Mouse (Mus musculus): ENCODE measurements around the gene Gas2l2. TPM values are rescaled to one million over a fixed set of nuclear protein-coding genes. Genes with fewer than 3 reads are reported as not detected.

Gene Gas2l2
- under 1 TPM; 0.43 to 0.56 (median 0.48) TPM for total RNA-seq (2022)

- no peak for DNase-seq (ENCODE audit: low spot score in 2 of 2)
These were observed at the start of gene Gas2l2 for GRCm38 (mm10) chr11:83429355-83429754. Gene Gas2l2, minus strand, starts transcription at chr11:83429455.

GRCm38 (mm10) chr11:83473235-83474016, 44.2 kb upstream of the Gas2l2 start:
- no peak for DNase-seq (ENCODE audit: low spot score in 2 of 2)

GRCm38 (mm10) chr11:83472324-83473234, 43.3 kb upstream of the Gas2l2 start, which contains the start of gene Taf15:
Gene Taf15, plus strand, starts transcription at chr11:83473086.
- DNase-seq (ENCODE audit: low spot score in 2 of 2), result peak; percentile 95 to 99

GRCm38 (mm10) chr11:83471766-83472165, 42.5 kb upstream of the Gas2l2 start:
- DNase-seq (ENCODE audit: low spot score in 2 of 2), result no peak

GRCm38 (mm10) chr11:83468765-83469164, 39.5 kb upstream of the Gas2l2 start:
- DNase-seq (ENCODE audit: low spot score in 2 of 2), result no peak

- DNase-seq (ENCODE audit: low spot score in 2 of 2), result no peak
These were observed 37.9 kb upstream of the Gas2l2 start for GRCm38 (mm10) chr11:83467120-83467652.

- DNase-seq (ENCODE audit: low spot score in 2 of 2), result no peak
These were observed 36.7 kb upstream of the Gas2l2 start for GRCm38 (mm10) chr11:83465976-83466375.

GRCm38 (mm10) chr11:83462711-83463244, 33.5 kb upstream of the Gas2l2 start, which contains the start of gene Mmp28:
Gene Mmp28, minus strand, starts transcription at chr11:83463071.
- no peak for DNase-seq (ENCODE audit: low spot score in 2 of 2)

GRCm38 (mm10) chr11:83461462-83462027, 32.3 kb upstream of the Gas2l2 start:
- no peak for DNase-seq (ENCODE audit: low spot score in 2 of 2)

- DNase-seq (ENCODE audit: low spot score in 2 of 2), result no peak
These were observed 28.8 kb upstream of the Gas2l2 start for GRCm38 (mm10) chr11:83457912-83458601.

- DNase-seq (ENCODE audit: low spot score in 2 of 2), result no peak
These were observed 28.0 kb upstream of the Gas2l2 start for GRCm38 (mm10) chr11:83457257-83457656.

GRCm38 (mm10) chr11:83455608-83456007, 26.4 kb upstream of the Gas2l2 start:
- DNase-seq (ENCODE audit: low spot score in 2 of 2), result no peak

- no peak for DNase-seq (ENCODE audit: low spot score in 2 of 2)
These were observed 25.3 kb upstream of the Gas2l2 start for GRCm38 (mm10) chr11:83454548-83454947.

GRCm38 (mm10) chr11:83451281-83451680, 22.0 kb upstream of the Gas2l2 start:
- no peak for DNase-seq (ENCODE audit: low spot score in 2 of 2)

GRCm38 (mm10) chr11:83450550-83450949, 21.3 kb upstream of the Gas2l2 start:
- no peak for DNase-seq (ENCODE audit: low spot score in 2 of 2)

GRCm38 (mm10) chr11:83449298-83449697, 20.0 kb upstream of the Gas2l2 start:
- no peak for DNase-seq (ENCODE audit: low spot score in 2 of 2)

GRCm38 (mm10) chr11:83448927-83449236, 19.6 kb upstream of the Gas2l2 start:
- DNase-seq (ENCODE audit: low spot score in 2 of 2), result no peak

- no peak for DNase-seq (ENCODE audit: low spot score in 2 of 2)
These were observed 19.0 kb upstream of the Gas2l2 start for GRCm38 (mm10) chr11:83448021-83448926.

GRCm38 (mm10) chr11:83447612-83448011, 18.4 kb upstream of the Gas2l2 start:
- DNase-seq (ENCODE audit: low spot score in 2 of 2), result no peak

- no peak for DNase-seq (ENCODE audit: low spot score in 2 of 2)
These were observed 15.7 kb upstream of the Gas2l2 start for GRCm38 (mm10) chr11:83445001-83445400.
